Mouse (Mus musculus) left cerebral cortex, adult 18-20 months (tissue): ENCODE measurements at regions not wholly inside any gene's neighbourhood (a gene's known extent, or its start where the extent isn't known, plus 50 kb on each side); places are given as distances from the start of the nearest gene placed in this dataset.
"Not testable (repeated sequence)": the region's sequence is repeated elsewhere in the genome, so short reads cannot be mapped to it uniquely, and the experiment has no call there.

Experiments
- DNase-seq, 2 experiments: peaks; one replicate each; pipeline ENCODE4 v3.0.0; 2021 to 2022; ENCODE audit warnings: low spot score in 2 of 2, mixed read lengths in 1 of 2

DNA sequence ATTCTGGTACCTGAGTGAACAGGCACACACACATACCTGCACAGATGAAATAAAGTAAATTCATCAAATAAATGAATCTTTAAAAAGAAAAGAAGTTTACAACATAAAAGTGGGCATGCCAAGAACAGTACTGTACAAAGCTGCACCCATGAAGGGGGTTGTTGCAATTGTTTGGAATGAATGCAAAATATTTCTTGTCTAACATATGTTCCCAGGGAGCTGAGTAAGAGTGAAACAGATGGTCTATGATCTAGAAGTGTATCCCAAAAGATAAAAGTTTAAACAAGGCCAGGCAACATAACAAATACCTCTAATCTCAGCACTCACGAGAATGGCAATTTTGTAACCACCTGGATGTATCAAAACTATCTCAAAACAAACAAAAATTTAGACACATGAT lies 1685.5 kb upstream of the Dsel start:
- DNase-seq, result no peak

DNA sequence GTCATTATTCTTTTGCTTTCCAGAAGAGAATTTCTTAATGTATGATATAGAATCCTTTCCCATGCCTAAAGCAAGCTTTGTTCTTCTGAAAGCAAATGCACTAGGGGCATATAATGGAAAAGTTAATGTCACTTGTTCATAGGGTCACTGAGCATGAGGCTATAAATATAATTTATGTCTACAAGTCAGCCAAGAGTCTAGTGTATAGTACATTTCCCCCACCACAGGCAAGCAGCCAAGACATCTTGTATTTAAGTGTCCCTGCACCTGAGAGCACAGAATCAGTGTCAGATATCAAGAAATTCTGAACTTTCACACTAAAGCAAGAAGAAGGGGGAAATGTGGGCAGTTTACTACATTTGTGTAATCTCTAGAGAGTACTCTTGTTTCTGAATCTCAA lies 1675.3 kb upstream of the Dsel start:
- DNase-seq, result no peak

DNA sequence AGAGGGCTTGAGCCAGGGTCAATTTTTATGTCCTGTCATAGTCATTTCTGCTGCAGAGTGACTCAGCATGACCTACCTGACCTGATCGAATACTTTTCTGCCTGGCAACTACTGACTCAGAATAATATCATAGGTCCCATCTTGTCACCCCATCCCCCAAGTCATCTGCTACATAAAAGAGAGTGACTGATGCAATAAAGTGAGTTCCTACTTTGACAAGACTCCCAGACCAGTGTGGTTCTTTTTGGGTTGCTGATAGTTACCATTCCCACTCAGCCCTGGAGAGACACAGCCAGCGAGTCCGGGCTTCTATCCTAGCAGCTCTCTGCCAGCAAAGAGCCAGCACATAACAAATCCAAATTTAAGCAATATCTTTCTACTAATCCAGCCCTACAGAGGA lies 1665.8 kb upstream of the Dsel start:
- DNase-seq, result no peak

DNA sequence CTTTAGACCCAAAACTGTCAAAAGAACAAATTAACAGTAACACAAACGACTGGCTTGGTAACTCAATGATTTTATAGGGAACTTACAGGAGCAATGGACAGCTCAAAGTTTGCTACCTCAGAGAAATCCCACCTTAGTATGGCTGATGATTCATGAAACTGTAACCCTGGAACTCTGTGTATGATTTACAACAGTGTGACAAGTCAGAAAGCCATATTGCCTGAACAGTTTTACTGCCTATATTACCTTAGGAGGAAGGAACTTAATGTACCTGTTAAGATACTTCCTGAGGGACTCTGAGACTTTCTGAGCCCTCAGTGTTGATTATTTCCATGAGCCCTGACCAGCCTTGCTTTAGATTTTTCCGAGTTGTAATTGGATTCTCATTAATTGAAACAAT lies 1631.3 kb upstream of the Dsel start:
- no peak for DNase-seq

DNA sequence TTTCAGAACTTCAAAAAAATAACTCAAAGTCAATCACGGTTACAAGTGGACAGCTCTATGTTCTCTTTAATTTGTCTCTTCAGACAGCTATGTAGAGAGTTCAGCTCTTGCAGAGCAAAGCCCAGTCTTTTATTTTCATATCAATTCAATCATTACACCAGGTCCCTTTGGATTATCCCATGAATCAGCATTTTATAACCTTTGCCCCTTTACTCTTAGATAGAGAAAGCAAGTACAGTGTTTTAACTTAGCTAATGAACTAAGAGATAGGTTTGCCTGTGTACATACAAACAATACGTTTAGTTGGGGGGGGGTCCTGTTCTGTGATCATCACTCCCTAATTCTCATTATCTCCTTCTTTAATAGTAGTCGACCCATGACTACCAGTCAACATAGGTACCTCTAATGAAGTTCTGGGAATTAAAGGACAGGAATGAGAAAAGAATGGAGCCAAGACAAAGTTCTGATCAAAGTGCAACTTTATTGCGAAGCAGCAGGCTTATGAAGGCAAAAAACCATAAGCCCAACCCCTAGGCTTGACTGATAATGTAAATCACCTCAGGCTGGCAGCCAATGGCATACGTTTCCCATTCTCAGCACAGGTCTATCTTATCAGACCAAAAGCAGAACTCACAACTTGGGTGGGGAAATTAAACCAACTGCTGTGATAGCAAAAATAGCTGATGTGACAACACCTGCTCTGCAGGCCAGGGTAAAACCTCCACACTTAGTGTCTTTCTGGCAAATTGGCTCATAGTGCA lies 1625.7 kb upstream of the Dsel start:
- DNase-seq, result no peak

DNA sequence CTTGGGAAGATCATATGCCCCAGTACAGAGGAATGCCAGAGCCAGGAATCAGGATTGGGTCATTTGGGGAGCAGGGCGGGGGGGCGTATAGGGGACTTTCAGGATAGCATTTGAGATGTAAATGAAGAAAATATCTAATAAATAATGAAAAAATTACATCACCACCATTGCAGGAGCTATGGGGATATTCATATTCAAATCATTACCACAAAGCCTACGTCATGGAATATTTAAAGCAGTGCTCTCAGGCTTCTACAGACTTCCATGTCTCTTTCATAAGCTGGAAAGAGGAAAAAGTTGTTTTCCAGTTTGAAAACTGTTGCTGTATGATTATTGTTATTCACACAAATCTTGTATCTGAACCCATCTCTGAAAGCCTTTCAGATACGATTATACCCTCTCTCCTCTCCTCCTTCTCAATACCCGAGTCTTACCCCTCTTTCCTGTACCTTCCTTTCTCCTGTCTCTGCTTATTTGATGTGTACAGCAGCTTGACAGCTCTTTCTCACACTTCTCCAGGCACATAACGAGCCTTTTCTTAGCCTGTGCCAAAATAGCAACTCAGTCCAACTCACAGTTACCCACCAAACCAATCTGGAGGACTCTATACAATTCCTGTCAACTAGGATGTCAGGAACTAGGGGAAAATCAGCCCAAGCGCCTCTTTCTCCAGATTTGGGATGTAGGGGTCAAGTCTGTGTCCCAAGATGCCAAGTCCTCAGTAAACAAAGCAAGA lies 1592.0 kb upstream of the Dsel start:
- peak in 1 of 2 experiments; percentile 1 for DNase-seq

DNA sequence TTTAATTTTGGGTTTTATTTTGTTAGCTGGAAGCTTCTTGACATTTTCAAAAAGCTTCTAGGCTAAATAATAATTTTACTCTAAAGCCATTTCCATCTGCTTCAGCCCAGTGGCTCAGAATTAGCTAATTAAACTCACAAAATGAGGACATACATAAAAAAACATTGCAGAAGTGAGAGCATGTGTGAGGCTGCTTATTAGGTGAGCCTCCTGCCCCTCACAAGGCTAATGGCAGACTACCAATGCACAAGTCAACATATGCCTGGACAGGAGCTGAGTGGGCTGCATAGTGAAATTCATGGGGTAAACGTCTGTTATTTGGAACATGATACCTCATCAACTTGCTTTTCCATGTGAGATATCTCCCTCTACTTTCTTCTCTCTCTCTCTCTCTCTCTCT lies 1569.0 kb upstream of the Dsel start:
- DNase-seq, result no peak

DNA sequence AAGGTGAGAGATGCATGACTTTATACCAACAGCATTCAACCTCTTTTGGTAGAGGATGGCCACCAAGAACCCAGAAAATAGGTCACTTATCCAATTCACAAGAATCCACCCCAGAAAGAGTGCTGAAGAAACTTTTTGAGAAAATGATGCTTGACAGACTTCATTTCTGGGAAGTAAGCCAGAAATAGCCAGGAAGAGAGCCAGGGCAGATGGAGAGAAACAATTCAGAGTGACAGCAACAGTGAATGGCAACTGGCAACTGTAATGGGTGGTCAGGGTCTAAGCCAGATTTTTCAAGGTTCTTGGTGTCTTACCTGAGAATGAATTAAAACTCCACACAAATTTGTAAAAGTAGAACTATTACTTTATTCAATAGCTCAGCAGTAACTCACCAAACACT lies 1566.5 kb upstream of the Dsel start:
- no peak for DNase-seq

DNA sequence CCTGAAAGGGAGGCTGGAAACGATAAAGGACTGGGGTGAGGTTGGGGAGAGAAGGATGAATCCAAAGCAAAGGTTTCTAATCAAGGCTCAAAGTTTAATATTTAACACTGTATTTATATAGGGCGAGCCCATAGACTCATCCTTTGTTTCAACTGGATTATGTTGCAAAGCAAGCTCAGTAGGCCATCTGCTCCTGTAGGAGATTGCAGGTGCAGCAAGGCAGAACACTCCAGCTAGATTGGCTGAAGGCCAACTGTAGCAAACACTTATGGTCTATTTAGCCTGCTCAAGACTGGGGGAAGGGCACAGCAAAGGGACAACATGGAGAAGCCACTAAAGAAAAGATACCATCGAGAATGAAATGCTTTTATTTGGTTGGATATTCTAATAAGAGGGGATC lies 1548.1 kb upstream of the Dsel start:
- DNase-seq, result no peak

DNA sequence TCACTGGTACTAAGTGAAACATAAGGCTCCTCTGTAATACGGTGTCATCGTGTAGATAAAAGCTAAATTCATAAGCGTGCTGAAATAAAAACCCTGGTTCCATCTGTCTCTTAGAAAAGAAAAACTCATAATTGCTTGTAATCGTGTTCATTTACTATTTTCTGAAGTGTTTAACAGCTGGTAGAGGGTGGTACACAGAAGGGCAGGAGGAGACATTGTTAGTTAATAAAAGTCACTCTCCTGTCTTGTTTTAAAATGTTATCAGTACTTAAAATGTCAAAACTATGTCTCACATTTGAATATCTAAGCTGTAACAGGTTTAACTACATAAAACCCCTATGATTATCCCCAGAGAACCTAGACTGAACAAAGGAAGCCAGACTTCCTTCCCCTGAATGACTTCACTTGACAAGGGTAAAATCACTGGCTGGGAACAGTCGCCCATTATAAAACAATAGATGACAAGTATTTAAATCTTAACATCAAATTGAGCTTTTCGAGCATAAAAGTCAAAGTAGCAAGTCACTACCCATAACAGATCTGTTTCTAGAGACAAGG lies 1530.6 kb upstream of the Dsel start:
- DNase-seq, result no peak

DNA sequence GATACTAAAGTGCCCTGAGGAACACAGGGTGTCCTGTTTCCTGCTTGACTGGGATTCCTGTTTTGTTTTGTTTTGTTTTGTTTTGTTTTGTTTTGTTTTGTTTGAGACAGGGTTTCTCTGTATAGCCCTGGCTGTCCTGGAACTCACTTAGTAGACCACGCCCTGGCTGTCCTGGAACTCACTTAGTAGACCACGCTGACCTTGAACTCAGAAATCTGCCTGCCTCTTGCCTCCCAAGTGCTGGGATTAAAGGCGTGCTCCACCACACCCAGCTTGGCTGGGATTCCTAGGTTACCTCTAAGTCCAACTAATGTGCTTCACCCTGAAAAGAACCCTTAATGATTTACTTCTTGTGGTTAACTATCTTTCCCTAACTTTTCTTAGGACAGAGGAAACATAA lies 1529.6 kb upstream of the Dsel start:
- not testable (repeated sequence) for DNase-seq

DNA sequence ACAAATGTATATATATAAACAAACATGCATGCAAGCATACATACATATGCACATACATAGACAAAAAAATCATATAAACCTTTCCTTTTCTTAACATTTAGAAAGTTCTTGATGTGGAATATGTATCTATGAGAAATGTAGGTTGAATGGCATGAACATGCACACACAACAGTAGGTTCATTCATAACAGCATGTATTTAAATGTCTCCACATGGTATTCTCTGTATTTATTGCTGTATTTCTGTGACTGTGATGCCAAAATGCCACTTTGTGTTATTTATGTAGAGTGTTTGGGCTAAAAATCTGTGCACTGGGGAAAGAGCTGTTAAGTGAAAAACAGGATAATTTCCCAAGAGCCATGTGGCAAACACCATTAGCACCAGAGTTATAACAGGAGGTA lies 1528.2 kb upstream of the Dsel start:
- no peak for DNase-seq

DNA sequence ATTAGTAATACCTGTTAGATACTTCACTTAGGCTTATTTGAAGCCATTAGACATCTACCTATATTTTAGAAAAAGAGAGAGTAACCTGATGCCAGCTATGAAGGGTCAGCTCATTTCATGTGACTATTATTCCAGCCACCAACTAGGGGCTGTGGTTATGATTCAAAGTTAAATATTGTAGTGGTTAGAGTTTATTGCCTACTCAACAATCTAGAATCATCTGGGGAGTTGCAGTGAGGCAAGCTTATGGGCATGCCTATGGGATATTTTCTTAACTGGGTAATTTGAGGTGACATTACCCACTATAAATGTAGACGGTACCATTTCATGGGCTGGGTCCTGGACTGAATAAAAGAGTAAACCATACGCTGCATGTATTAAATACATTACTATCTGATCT lies 1525.2 kb upstream of the Dsel start:
- no peak for DNase-seq

DNA sequence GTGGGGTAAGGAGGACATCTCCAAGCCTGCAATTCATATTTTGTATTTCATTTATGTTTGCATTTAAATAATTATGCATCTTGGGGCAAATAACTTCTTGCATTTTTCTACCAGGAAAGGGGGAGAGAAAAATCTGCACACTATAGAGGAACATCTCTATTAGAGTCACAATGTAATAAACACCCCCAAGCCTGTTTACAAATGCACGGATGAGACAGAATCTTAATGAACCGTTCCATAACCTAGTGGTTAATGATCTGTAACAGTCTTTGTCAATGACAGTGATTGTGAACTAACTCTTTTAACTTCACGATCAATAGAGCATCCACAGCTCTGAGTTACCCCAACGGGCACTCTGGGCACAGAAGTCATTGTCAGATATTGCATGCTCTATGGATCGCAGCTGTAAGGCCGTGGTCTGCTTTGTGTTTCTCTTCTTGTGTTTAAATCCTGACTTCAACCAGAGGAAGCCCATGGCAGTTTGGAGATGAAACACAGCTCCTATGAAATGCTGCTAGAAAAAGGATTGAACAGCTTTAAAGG lies 1520.2 kb upstream of the Dsel start:
- no peak for DNase-seq

DNA sequence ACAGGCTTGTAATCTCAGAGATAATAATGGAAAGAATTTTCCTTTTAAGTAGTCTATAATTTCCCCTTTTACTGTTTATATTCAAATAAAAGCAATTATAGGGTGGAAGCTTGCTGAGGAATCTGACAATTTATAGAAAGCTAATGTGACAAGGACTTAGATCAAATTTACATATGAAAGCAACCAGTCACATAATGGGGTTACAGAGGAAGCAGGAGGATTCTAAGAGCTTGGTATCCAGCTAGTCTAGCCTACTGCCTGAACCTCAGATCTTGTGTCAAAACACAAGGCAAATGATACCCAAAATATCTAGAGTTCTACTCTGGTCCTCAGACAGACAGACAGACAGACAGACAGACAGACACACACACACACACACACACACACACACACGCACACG lies 1519.0 kb upstream of the Dsel start:
- DNase-seq, result no peak

DNA sequence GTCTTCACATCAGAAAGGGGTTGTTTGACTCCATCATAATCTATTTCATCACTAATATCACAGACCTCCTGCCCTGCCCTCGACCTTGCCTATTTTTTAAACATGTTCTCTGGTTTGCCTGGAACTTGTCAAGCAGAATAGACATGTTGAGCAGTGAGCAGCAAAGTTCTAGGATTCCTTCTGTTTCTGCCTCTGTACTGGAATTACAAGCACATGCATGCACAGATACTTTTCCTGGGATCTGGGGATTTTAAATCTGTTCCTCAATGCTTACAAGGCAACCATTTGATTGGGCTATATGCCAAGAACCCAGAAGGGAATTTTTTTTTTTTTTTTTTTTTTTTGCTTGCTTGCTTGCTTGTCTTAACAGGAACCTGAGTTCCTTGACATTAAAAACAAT lies 1508.0 kb upstream of the Dsel start:
- no peak for DNase-seq

DNA sequence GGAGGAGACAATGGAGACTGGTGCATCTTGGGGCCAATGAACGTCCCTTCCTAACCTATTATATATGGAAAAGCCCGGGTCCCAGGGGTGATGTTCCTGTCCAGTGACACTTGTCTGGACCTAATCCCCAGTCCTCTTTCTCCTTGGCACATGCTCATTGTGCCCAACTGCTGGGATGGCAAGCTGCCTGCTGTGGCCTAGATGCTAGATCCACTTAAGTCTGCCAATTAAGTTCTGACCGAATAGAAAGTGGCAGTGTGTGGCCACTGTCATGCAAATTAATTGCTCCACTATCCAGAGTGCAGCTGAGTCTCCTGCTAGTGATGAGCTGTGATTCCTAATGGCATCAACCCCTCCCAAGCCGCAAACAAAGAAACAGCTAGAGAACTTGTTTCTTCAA lies 1493.5 kb upstream of the Dsel start:
- no peak for DNase-seq

DNA sequence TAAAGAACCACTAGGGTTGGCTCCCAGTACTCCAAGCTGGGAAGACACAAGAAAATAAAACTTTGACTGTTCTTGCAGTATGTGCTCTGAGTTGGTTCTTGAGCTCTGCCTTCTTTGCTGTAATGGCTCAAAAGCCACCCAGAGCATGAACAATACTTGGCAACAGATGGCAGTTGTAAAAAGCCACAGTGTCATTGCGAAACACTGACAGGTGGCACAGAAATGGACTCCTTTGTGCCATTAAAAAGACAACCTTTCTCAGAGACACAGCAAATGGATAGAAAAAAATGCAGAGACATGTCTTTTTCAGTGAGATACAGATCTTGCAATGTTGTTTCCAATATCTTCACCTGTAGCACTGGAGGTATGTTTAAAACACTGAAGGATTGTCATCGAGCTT lies 1443.3 kb upstream of the Dsel start:
- DNase-seq, result no peak

DNA sequence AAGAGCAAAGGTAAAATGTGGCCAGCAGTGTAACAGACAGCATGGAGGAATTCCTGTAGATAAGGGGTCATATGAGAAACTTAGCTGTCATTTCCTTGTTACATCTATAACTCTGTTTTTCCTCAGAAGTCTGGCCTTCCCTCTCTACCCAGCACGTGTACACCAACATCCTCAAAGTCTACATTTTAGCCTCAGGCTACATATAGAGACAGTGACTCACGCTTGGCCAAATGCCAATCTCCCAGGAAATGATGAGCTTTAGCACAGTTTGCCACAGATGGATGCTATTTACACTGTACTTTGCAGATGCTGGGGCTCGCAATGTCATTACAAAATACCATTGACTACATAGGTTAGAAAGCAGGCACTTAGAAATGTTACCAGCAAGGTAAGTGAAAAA lies 1433.1 kb upstream of the Dsel start:
- peak; percentile 66 to 72 for DNase-seq

DNA sequence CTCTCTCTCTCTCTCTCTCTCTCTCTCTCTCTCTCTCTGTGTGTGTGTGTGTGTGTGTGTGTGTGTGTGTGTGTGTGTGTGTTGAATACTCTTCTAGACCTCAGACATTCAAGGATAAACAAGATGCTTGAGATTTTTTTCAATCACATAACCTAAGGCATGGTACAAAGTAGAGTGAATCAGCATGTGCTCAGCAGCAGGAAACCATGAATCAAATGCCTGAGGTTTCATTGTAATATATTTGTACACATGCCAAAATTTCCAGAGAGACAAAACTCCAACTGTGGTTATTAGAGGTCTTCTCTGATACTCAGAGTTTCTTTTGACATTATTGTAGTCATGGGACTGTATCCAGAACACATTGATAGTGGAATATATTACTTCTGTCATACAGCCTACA lies 1423.5 kb upstream of the Dsel start:
- no peak for DNase-seq

DNA sequence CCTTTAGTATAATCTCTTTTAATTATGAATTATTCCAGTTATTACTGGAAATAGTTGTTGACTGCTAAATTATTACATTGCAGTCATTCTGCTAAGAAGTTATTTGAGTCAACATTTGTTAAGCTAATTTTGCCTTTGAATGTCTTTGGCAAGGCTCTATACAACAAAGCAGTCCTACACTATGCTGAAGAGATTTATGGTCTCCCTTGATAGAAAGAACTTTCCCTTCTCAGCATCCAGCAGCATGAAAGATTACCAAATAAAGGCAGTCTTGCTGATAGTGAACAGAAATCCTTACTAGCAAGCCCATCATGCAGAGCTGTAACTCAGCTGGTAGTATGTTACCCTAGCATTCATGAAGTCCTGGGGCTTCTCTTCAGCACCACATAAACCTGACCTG lies 1419.4 kb upstream of the Dsel start:
- DNase-seq, result no peak

DNA sequence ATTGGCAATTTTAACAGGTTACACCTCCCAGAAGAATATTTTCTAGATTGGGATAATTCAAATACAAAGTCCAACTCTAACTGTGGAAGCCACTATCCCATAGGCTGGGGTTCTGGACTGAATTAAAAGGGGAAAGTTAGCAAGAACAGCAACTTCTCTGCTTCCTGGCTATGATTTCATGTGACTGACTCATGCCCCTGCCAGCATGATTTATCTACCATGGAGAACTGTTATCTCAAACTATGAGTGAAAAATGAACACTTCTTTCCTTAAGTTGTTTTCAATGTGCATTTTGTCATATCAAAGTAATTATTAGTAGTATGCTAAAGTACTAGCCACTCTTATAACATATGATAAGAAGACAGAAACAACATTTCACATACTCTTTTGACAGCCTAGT lies 1394.7 kb upstream of the Dsel start:
- DNase-seq, result no peak
